Mouse (Mus musculus): ENCODE measurements around the gene Eml3.

Gene Eml3

GRCm38 (mm10) chr19:8987816-8988215 is 58.5 kb downstream of the Eml3 start:
- no peak for DNase-seq (ENCODE audit: low read depth, low spot score)

GRCm38 (mm10) chr19:8988346-8989065 is 59.2 kb downstream of the Eml3 start:
- DNase-seq (ENCODE audit: low read depth, low spot score) = no peak

- peak; percentile 76 for DNase-seq (ENCODE audit: low read depth, low spot score)
Measured at GRCm38 (mm10) chr19:8989066-8989566, 59.8 kb downstream of the Eml3 start, which contains the start of gene Ahnak. TSS of gene Ahnak (plus strand) at chr19:8989284.

- DNase-seq (ENCODE audit: low read depth, low spot score) = peak; percentile 79
Measured at GRCm38 (mm10) chr19:8989567-8990431, 60.4 kb downstream of the Eml3 start.

GRCm38 (mm10) chr19:8990432-8991102 is 61.2 kb downstream of the Eml3 start:
- peak; percentile 71 for DNase-seq (ENCODE audit: low read depth, low spot score)

All from CD4-positive, CD25-positive, alpha-beta regulatory T cell, adult 2 months (primary cell).